Mouse (Mus musculus): ENCODE data around the gene Entpd2.
A peak's percentile ranks its signal among the peaks of the same experiment; 100 is the strongest.
"Not testable (repeated sequence)": the region's sequence is repeated elsewhere in the genome, so short reads cannot be mapped to it uniquely, and the experiment has no call there.

DNA sequence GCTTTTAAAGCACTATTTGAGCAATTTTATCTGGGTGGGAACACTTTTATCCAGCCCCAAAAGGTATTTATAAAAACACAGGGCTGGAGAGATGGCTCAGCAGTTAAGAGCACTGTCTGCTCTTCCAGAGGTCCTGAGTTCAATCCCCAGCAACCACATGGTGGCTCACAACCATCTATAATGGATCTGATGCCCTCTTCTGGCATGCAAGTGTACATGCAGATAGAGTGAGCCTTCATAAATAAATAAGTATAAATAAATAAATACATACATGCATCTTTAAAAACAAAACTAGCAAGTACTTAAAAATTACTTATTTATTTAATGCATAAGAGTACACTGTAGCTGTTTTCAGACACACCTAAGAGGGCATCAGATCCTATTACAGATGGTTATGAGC, 17.8 kb downstream of the Entpd2 start:
- TF ChIP-seq CTCF (conservative IDR thresholded peaks at IDR 0.05; ENCODE audit: insufficient read depth, insufficient read length, low read depth, low read length) = peak; percentile 15; the same call in 1 of the 2 replicates
- not testable (repeated sequence) for TF ChIP-seq POLR2A (IDR thresholded peaks at IDR 0.05; ENCODE audit: low read depth, low read length)

Measured in kidney, adult 2 months (tissue).